Mouse (Mus musculus): Measurements from ENCODE around the gene Ikzf1.

- TF ChIP-seq CTCF (IDR thresholded peaks at IDR 0.05; ENCODE audit: low read depth) (no peak), EP300 (optimal IDR thresholded peaks at IDR 0.05) (no peak)
Observed at GRCm38 (mm10) chr11:11685853-11686395, 1.1 kb downstream of the Ikzf1 start.
